Mouse (Mus musculus): ENCODE measurements around the gene Mog. TPM values are rescaled to one million over a fixed set of nuclear protein-coding genes. Genes with fewer than 3 reads are reported as not detected.
A peak's percentile ranks its signal among the peaks of the same experiment; 100 is the strongest.

The Mog gene
- polyA plus RNA-seq, 1 experiment from 2014 or later = 2.0 TPM

- H3K27me3 ChIP-seq (ENCODE audit: control insufficient read depth, insufficient read depth, low read depth, low read length) = no peaks in the 10 kb centered on the region
- H3K27ac ChIP-seq (ENCODE audit: low read length) = peak overlapping the region; percentile 96
- ATAC-seq = peak; percentile 49
- H3K4me3 ChIP-seq (ENCODE audit: low read depth, low read length) = peak overlapping the region; percentile 77
- H3K9ac ChIP-seq (ENCODE audit: low read depth, low read length) = peak overlapping the region; percentile 99
- peak overlapping the region; percentile 70 for H3K4me2 ChIP-seq (ENCODE audit: low read length)
- WGBS = 12% methylated on average over 4 of the region's 4 CpGs
- H3K9me3 ChIP-seq (replicated peaks; ENCODE audit: control insufficient read depth, low read length, poor library complexity, severe bottlenecking) = no peaks in the 10 kb centered on the region
- peaks cover 23% of the 10 kb centered on the region for H3K36me3 ChIP-seq (ENCODE audit: control insufficient read depth, insufficient read depth, low read length)
- H3K4me1 ChIP-seq (ENCODE audit: control insufficient read depth, insufficient read depth, low read length) = peaks cover 23% of the 10 kb centered on the region
These were observed 19.8 kb downstream of the Mog start for GRCm38 (mm10) chr17:37003366-37003765.

DNA sequence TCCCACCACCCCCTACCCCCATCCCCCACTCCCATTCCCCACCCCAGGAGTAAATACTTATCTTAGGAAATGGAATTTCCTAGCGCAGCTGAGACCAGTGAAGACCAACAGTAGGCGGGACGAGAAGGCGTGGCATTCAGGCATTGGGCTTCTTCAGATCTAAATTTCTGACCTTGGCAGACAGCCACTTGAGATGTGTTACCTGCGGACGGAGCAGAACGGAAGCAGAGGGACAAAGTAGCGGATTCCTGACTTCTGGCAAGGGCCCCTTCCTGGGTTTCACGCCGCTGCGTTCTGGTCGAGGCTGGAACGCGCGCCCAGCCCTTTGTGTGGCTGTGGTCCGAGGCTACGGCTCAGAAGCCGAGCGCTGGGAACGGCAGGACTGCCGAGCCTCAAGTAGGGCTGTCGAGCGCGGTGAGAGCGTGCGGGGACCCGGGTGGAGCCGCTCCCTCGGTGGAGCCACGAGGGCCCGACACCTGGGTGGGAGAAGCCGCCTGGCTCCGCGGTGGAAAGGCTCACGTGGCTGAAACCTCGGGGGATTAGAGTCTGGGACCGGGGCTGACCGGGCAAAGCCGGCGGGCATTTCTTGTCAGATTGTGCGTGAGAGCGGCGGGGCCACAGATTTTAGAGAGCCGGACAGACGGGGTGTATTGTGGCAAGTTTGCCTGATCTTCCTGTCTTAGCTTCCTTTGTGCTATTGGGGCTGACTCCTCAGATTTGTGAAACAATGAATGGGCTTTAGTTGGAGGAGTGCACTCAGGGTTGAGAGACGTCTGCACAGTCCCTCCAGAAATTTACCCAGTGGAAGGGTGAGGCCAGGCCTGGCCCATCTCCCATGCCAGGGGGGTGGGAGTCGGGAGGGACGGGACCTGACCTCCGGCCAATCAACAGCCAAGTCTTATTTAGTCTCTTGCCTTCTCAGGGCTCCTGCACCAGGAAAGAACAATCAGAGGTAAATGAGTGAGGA lies 20.6 kb downstream of the Mog start:
- peaks cover 23% of the 10 kb centered on the region for H3K4me1 ChIP-seq (ENCODE audit: control insufficient read depth, insufficient read depth, low read length)
- ATAC-seq = peak; percentile 86
- peak overlapping the region; percentile 77 for H3K4me3 ChIP-seq (ENCODE audit: low read depth, low read length)
- peak overlapping the region; percentile 96 for H3K27ac ChIP-seq (ENCODE audit: low read length)
- H3K27me3 ChIP-seq (ENCODE audit: control insufficient read depth, insufficient read depth, low read depth, low read length) = no peaks in the 10 kb centered on the region
- peaks cover 19% of the 10 kb centered on the region for H3K36me3 ChIP-seq (ENCODE audit: control insufficient read depth, insufficient read depth, low read length)
- H3K4me2 ChIP-seq (ENCODE audit: low read length) = peak overlapping the region; percentile 70
- no peaks in the 10 kb centered on the region for H3K9me3 ChIP-seq (replicated peaks; ENCODE audit: control insufficient read depth, low read length, poor library complexity, severe bottlenecking)
- H3K9ac ChIP-seq (ENCODE audit: low read depth, low read length) = peak overlapping the region; percentile 99
- under 1% methylated on average over 49 of the region's 49 CpGs for WGBS

- H3K27ac ChIP-seq (ENCODE audit: low read length) = peak within 1 kb of the TSS; percentile 58
- peaks cover 7% of the 10 kb centered on the region for H3K36me3 ChIP-seq (ENCODE audit: control insufficient read depth, insufficient read depth, low read length)
- no peak for ATAC-seq
- H3K4me3 ChIP-seq (ENCODE audit: low read depth, low read length) = peak within 1 kb of the TSS; percentile 77
- H3K4me1 ChIP-seq (ENCODE audit: control insufficient read depth, insufficient read depth, low read length) = peaks cover 19% of the 10 kb centered on the region
- H3K27me3 ChIP-seq (ENCODE audit: control insufficient read depth, insufficient read depth, low read depth, low read length) = no peaks in the 10 kb centered on the region
- no peak within 1 kb of the TSS for H3K9ac ChIP-seq (ENCODE audit: low read depth, low read length)
- H3K4me2 ChIP-seq (ENCODE audit: low read length) = peak within 1 kb of the TSS; percentile 70
- 97% methylated on average over 7 of the region's 7 CpGs for WGBS
- H3K9me3 ChIP-seq (replicated peaks; ENCODE audit: control insufficient read depth, low read length, poor library complexity, severe bottlenecking) = no peaks in the 10 kb centered on the region
These were observed 22.3 kb downstream of the Mog start, which contains the start of gene Zfp57 for GRCm38 (mm10) chr17:37000863-37001262. Gene Zfp57, plus strand, starts transcription at chr17:37001163.

DNA sequence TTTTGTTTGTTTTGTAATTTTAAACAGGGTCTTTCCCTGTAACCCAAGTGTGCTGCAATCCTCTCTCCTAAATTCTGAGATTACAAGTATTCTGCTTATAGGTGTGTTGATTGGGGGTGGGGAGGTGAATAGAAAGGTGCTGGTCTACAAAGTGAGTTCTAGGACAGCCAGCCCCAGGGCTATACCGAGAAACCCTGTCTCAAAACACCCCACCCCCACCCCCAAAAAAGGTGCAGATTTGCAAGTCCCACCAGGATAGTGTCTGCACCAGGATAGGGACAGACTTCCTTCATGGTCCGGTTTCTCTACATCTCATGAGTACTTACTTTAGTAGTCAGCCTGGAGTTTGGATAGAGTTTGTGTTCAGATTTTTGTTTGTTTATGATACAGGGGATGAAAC lies 24.7 kb downstream of the Mog start:
- H3K9ac ChIP-seq (ENCODE audit: low read depth, low read length) = no peak overlapping the region
- H3K36me3 ChIP-seq (ENCODE audit: control insufficient read depth, insufficient read depth, low read length) = no peaks in the 10 kb centered on the region
- no peak overlapping the region for H3K4me3 ChIP-seq (ENCODE audit: low read depth, low read length)
- 71% methylated on average over 2 of the region's 2 CpGs for WGBS
- H3K4me1 ChIP-seq (ENCODE audit: control insufficient read depth, insufficient read depth, low read length) = peaks cover 2% of the 10 kb centered on the region; the same call in 1 of the 2 replicates
- H3K9me3 ChIP-seq (replicated peaks; ENCODE audit: control insufficient read depth, low read length, poor library complexity, severe bottlenecking) = no peaks in the 10 kb centered on the region
- no peak overlapping the region for H3K4me2 ChIP-seq (ENCODE audit: low read length)
- no peak overlapping the region for H3K27ac ChIP-seq (ENCODE audit: low read length)
- no peaks in the 10 kb centered on the region for H3K27me3 ChIP-seq (ENCODE audit: control insufficient read depth, insufficient read depth, low read depth, low read length)
- no peak for ATAC-seq

DNA sequence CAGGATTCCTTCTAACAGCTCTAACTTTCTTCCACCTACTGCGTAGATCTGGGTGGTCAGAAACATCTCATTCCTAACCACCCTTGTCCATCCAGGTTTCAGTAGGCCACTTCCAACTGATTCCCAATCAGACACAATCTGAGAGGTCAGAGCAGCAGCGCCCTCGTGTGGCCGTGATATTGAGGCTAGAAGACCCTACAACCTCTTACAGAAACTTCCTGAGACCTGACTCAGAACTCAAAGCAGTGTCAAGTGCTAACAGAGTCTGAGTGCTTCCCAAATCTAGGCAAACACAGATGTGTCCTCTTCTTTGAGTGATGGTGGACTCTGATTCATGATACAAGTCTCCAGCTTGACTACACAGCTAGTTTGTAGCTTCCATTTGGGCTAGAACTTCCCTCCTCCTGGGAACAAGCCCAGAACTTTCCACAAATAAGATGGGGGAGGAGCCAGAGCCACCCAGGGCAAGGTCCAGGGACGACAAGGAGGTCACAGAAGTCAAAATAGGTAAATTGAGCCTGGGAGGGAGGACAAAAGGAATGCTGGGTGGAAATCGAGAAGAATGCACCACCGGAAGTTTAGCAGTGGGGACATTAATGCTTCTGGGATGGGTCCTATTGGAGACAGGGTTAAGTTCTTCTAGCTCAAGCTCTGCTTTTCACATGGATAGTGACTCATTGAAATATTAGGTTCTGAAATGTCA lies 26.0 kb downstream of the Mog start:
- Histone ChIP-seq H3K9me3 (replicated peaks; ENCODE audit: control insufficient read depth, low read length, poor library complexity, severe bottlenecking) (no peaks in the 10 kb centered on the region), H3K27me3 (ENCODE audit: control insufficient read depth, insufficient read depth, low read depth, low read length) (no peaks in the 10 kb centered on the region), H3K4me2 (ENCODE audit: low read length) (no peak overlapping the region), H3K4me1 (ENCODE audit: control insufficient read depth, insufficient read depth, low read length) (peaks cover 2% of the 10 kb centered on the region; the same call in 1 of the 2 replicates), H3K27ac (ENCODE audit: low read length) (no peak overlapping the region), H3K9ac (ENCODE audit: low read depth, low read length) (no peak overlapping the region), H3K4me3 (ENCODE audit: low read depth, low read length) (no peak overlapping the region), H3K36me3 (ENCODE audit: control insufficient read depth, insufficient read depth, low read length) (no peaks in the 10 kb centered on the region)
- ATAC-seq = 0 out of 2 replicates have a peak, but pooled peaks have one; percentile 21
- WGBS = 31% methylated on average over 7 of the region's 7 CpGs

GRCm38 (mm10) chr17:36995448-36995847 lies 27.8 kb downstream of the Mog start:
- Histone ChIP-seq H3K27ac (ENCODE audit: low read length) (no peak overlapping the region), H3K27me3 (ENCODE audit: control insufficient read depth, insufficient read depth, low read depth, low read length) (no peaks in the 10 kb centered on the region), H3K4me2 (ENCODE audit: low read length) (no peak overlapping the region), H3K9me3 (replicated peaks; ENCODE audit: control insufficient read depth, low read length, poor library complexity, severe bottlenecking) (no peaks in the 10 kb centered on the region), H3K4me3 (ENCODE audit: low read depth, low read length) (no peak overlapping the region), H3K9ac (ENCODE audit: low read depth, low read length) (no peak overlapping the region), H3K36me3 (ENCODE audit: control insufficient read depth, insufficient read depth, low read length) (no peaks in the 10 kb centered on the region), H3K4me1 (ENCODE audit: control insufficient read depth, insufficient read depth, low read length) (no peaks in the 10 kb centered on the region)
- ATAC-seq = no peak
- WGBS = 56% methylated on average over 3 of the region's 3 CpGs

- ATAC-seq = no peak
- H3K36me3 ChIP-seq (ENCODE audit: control insufficient read depth, insufficient read depth, low read length) = no peaks in the 10 kb centered on the region
- no peak overlapping the region for H3K9ac ChIP-seq (ENCODE audit: low read depth, low read length)
- H3K27ac ChIP-seq (ENCODE audit: low read length) = no peak overlapping the region
- no peak overlapping the region for H3K4me3 ChIP-seq (ENCODE audit: low read depth, low read length)
- H3K9me3 ChIP-seq (replicated peaks; ENCODE audit: control insufficient read depth, low read length, poor library complexity, severe bottlenecking) = no peaks in the 10 kb centered on the region
- WGBS = 95% methylated on average over 2 of the region's 2 CpGs
- no peak overlapping the region for H3K4me2 ChIP-seq (ENCODE audit: low read length)
- no peaks in the 10 kb centered on the region for H3K4me1 ChIP-seq (ENCODE audit: control insufficient read depth, insufficient read depth, low read length)
- peaks cover 2% of the 10 kb centered on the region; the same call in 1 of the 2 replicates for H3K27me3 ChIP-seq (ENCODE audit: control insufficient read depth, insufficient read depth, low read depth, low read length)
These were observed 28.7 kb downstream of the Mog start for GRCm38 (mm10) chr17:36994528-36994927.

- WGBS = 92% methylated on average over 4 of the region's 4 CpGs
- Histone ChIP-seq H3K27ac (ENCODE audit: low read length) (no peak overlapping the region), H3K4me2 (ENCODE audit: low read length) (no peak overlapping the region), H3K9me3 (replicated peaks; ENCODE audit: control insufficient read depth, low read length, poor library complexity, severe bottlenecking) (no peaks in the 10 kb centered on the region), H3K9ac (ENCODE audit: low read depth, low read length) (no peak overlapping the region), H3K4me1 (ENCODE audit: control insufficient read depth, insufficient read depth, low read length) (no peaks in the 10 kb centered on the region), H3K27me3 (ENCODE audit: control insufficient read depth, insufficient read depth, low read depth, low read length) (peaks cover 9% of the 10 kb centered on the region; the same call in 1 of the 2 replicates), H3K4me3 (ENCODE audit: low read depth, low read length) (no peak overlapping the region), H3K36me3 (ENCODE audit: control insufficient read depth, insufficient read depth, low read length) (no peaks in the 10 kb centered on the region)
- no peak for ATAC-seq
These were observed 29.4 kb downstream of the Mog start for GRCm38 (mm10) chr17:36993770-36994325.

Data from midbrain, embryonic 16.5 days (tissue).